Mouse (Mus musculus): ENCODE data around the gene Esr2. TPM values are rescaled to one million over a fixed set of nuclear protein-coding genes. Genes with fewer than 3 reads are reported as not detected.
A peak's percentile ranks its signal among the peaks of the same experiment; 100 is the strongest.

The Esr2 gene
- total and polyA plus RNA-seq, 3 experiments = 0.03 TPM; not detected in 2

GRCm38 (mm10) chr12:76190940-76191339 is 13.9 kb upstream of the Esr2 start:
- peaks cover 10% of the 10 kb centered on the region in 2 experiments for H3K4me1 ChIP-seq (ENCODE audit: control insufficient read depth in 1 of 2, insufficient read depth in 2 of 2, low read length in 2 of 2)
- no peak overlapping the region; the same call in 1 of the 2 replicates for H3K9ac ChIP-seq (ENCODE audit: control insufficient read depth, low read depth, low read length, poor library complexity, severe bottlenecking)
- H3K36me3 ChIP-seq (ENCODE audit: control insufficient read depth in 1 of 2, insufficient read depth in 2 of 2, low read length in 2 of 2) = peaks cover 0 to 8% of the 10 kb centered on the region in 2 experiments; a peak in 2 of 4 replicates
- H3K4me3 ChIP-seq (ENCODE audit: control insufficient read depth in 1 of 2, insufficient read depth in 1 of 2, low read depth in 2 of 2, low read length in 2 of 2) = no peak overlapping the region
- H3K79me2 ChIP-seq (ENCODE audit: control insufficient read depth, insufficient read depth, low read length, poor library complexity) = no peaks in the 10 kb centered on the region
- no peaks in the 10 kb centered on the region for H3K9me3 ChIP-seq (replicated peaks; ENCODE audit: insufficient read depth, low read length)
- H3K27me3 ChIP-seq (ENCODE audit: control insufficient read depth in 1 of 2, insufficient read depth in 2 of 2, low read length in 2 of 2) = no peaks in the 10 kb centered on the region
- H3K27ac ChIP-seq (ENCODE audit: control insufficient read depth, low read depth, low read length) = no peak overlapping the region
- peak; percentile 78 for DNase-seq (ENCODE audit: low read depth, low spot score)
- no peak for TF ChIP-seq POLR2AphosphoS2 (IDR thresholded peaks at IDR 0.05; ENCODE audit: low read length)
- peak; percentile 27; the same call in 1 of the 2 replicates for TF ChIP-seq SIN3A (IDR thresholded peaks at IDR 0.05; ENCODE audit: low read length)
- no peak for TF ChIP-seq EP300 (IDR thresholded peaks at IDR 0.05; ENCODE audit: low read depth in 1 of 2, low read length in 2 of 2)
- TF ChIP-seq ZNF384 (IDR thresholded peaks at IDR 0.05; ENCODE audit: low read depth, low read length) = peak; percentile 88
- no peak for TF ChIP-seq KAT2A (conservative IDR thresholded peaks at IDR 0.05; ENCODE audit: low read depth, low read length)
- TF ChIP-seq USF1 (IDR thresholded peaks at IDR 0.05; ENCODE audit: low read depth, low read length) = no peak
- TF ChIP-seq UBTF (IDR thresholded peaks at IDR 0.05; ENCODE audit: borderline replicate concordance, insufficient read depth, low read depth, low read length) = no peak
- TF ChIP-seq BHLHE40 (IDR thresholded peaks at IDR 0.05; ENCODE audit: borderline replicate concordance, low read depth, low read length) = no peak
- no peak for TF ChIP-seq GABPA (IDR thresholded peaks at IDR 0.05; ENCODE audit: low read depth, low read length)
- TF ChIP-seq TBP (IDR thresholded peaks at IDR 0.05; ENCODE audit: low read depth, low read length) = no peak
- no peak for TF ChIP-seq ZMIZ1 (IDR thresholded peaks at IDR 0.05; ENCODE audit: low read depth, low read length)
- peak; percentile 47; the same call in 1 of the 2 replicates for TF ChIP-seq ETS1 (IDR thresholded peaks at IDR 0.05; ENCODE audit: low read depth, low read length)
- TF ChIP-seq CTCF (IDR thresholded peaks at IDR 0.05 in 2 of 3, conservative IDR thresholded peaks at IDR 0.05 in 1 of 3; ENCODE audit: control insufficient read depth in 1 of 3, insufficient read depth in 1 of 3, low read depth in 2 of 3, low read length in 3 of 3, poor library complexity in 1 of 3, severe bottlenecking in 1 of 3) = peak; percentile 8 to 59 (median 37); a peak in 3 of 6 replicates
- no peak for TF ChIP-seq MYB (IDR thresholded peaks at IDR 0.05; ENCODE audit: low read depth, low read length)
- no peak for TF ChIP-seq MAX (IDR thresholded peaks at IDR 0.05; ENCODE audit: low read length)
- 0 out of 2 replicates have a peak, but pooled peaks have one; percentile 27 for TF ChIP-seq MYC (IDR thresholded peaks at IDR 0.05; ENCODE audit: low read depth, low read length)
- TF ChIP-seq TAL1 (IDR thresholded peaks at IDR 0.05; ENCODE audit: low read length) = no peak
- no peak for TF ChIP-seq USF2 (IDR thresholded peaks at IDR 0.05; ENCODE audit: borderline replicate concordance in 1 of 2, insufficient read depth in 1 of 2, low read depth in 1 of 2, low read length in 2 of 2)
- peak; percentile 90 for TF ChIP-seq MAFK (IDR thresholded peaks at IDR 0.05; ENCODE audit: borderline replicate concordance, low read depth, low read length)
- TF ChIP-seq POLR2A (IDR thresholded peaks at IDR 0.05; ENCODE audit: control insufficient read depth in 1 of 2, insufficient read depth in 1 of 2, low read depth in 1 of 2, low read length in 2 of 2, poor library complexity in 1 of 2) = no peak
- TF ChIP-seq JUND (IDR thresholded peaks at IDR 0.05; ENCODE audit: low read depth, low read length) = no peak
- TF ChIP-seq ZC3H11A (IDR thresholded peaks at IDR 0.05; ENCODE audit: low read depth, low read length) = peak; percentile 42
- TF ChIP-seq HCFC1 (IDR thresholded peaks at IDR 0.05; ENCODE audit: low read depth, low read length) = no peak
- TF ChIP-seq NRF1 (IDR thresholded peaks at IDR 0.05; ENCODE audit: insufficient read depth, low read depth, low read length, poor library complexity, severe bottlenecking) = no peak
- no peak for TF ChIP-seq ZKSCAN1 (IDR thresholded peaks at IDR 0.05; ENCODE audit: low read depth, low read length)
- TF ChIP-seq E2F4 (IDR thresholded peaks at IDR 0.05; ENCODE audit: borderline replicate concordance, low read depth, low read length) = no peak
- peak; percentile 62 for TF ChIP-seq RAD21 (IDR thresholded peaks at IDR 0.05; ENCODE audit: low read depth, low read length)
- TF ChIP-seq MXI1 (IDR thresholded peaks at IDR 0.05; ENCODE audit: low read depth, low read length) = no peak
- TF ChIP-seq NELFE (IDR thresholded peaks at IDR 0.05; ENCODE audit: low read depth, low read length) = no peak
- no peak for TF ChIP-seq CHD1 (IDR thresholded peaks at IDR 0.05; ENCODE audit: low read depth, low read length)
- TF ChIP-seq TCF12 (IDR thresholded peaks at IDR 0.05; ENCODE audit: low read depth, low read length) = no peak
- TF ChIP-seq MEF2A (IDR thresholded peaks at IDR 0.05; ENCODE audit: extremely low read depth, insufficient replicate concordance, low read depth, low read length, poor library complexity, severe bottlenecking) = no peak
- TF ChIP-seq POLR2AphosphoS5 (IDR thresholded peaks at IDR 0.05; ENCODE audit: borderline replicate concordance, low read depth, low read length) = no peak
- peak; percentile 55 for TF ChIP-seq SMC3 (IDR thresholded peaks at IDR 0.05; ENCODE audit: low read depth, low read length)
- TF ChIP-seq CHD2 (IDR thresholded peaks at IDR 0.05; ENCODE audit: low read length) = no peak
- no peak for TF ChIP-seq RCOR1 (IDR thresholded peaks at IDR 0.05; ENCODE audit: low read depth, low read length)
- no peak for TF ChIP-seq MAZ (IDR thresholded peaks at IDR 0.05; ENCODE audit: low read depth, low read length)
- TF ChIP-seq ELF1 (IDR thresholded peaks at IDR 0.05; ENCODE audit: low read depth, low read length) = no peak

Measured in MEL (cell line).